Mouse (Mus musculus) mouse trophoblast stem cell (cell line): Measurements from ENCODE around the gene Foxn1.

Source experiments
- in situ Hi-C, 2 experiments: fragments of 300-500 bp; cut with MseI, MboI; formaldehyde crosslinking; loops; 2 replicates in 1 of 2; 3 replicates in 1 of 2; pipeline ENCODE4 v1.15.1; 2025

The Foxn1 gene

DNA sequence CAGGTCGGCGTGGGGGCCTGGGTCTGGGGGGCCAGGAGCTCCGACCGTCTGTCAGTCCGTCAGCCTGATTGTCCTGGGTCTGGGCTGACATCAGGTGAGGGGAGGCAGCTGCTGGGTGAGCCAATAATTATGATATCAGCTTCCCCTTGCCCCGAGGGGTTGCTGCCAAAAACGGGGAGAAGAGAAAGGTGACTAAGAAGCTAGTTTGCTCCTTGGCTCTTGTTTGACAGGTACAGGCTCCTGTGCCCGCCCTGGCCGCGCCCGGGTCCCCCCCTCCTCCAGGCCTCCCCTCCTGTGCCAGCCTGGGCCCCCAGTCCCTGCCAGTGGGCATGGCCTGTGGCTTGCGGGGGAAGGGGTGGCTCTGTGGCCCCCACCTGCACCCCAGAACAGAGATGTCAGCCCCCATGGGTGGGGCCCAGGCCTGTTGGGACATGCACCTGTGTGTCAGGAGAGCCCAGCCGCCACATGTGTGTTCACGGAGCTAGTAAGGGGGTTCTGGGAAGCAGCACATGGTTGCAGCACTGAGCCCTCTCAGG is at the start of gene Foxn1:
Gene Foxn1 (minus strand): TSS at position 51 of the 536 bp plus-strand sequence.
- in situ Hi-C loops: no loop called here

DNA sequence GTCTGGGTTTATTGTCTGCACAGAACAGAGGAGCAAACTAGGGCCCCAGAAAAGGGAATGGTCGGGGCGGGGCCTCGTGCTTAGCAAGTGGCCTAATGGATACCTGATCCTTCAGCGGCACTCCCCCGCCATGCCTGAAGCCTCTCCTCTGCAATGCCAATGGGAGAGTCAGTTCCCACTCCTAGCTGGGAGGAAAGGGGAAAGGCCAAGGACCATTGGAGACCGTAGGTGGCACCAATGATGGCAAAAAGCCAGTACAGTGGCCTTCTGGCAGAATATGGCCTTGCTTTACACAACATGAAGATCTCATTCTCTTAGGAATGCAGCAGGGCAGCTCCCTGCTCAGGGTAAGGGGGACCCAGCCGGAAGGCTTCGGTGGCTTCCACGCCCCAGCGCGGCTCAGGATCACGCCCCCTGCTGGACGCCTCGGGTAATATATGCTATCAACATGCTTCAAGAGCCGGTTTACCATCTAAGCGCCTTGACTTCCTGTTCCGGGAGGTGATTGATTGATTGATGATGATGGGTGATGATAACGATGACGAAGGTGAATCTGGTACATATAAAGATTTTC is 49.5 kb upstream of the Foxn1 start:
- in situ Hi-C loops: no loop called here

DNA sequence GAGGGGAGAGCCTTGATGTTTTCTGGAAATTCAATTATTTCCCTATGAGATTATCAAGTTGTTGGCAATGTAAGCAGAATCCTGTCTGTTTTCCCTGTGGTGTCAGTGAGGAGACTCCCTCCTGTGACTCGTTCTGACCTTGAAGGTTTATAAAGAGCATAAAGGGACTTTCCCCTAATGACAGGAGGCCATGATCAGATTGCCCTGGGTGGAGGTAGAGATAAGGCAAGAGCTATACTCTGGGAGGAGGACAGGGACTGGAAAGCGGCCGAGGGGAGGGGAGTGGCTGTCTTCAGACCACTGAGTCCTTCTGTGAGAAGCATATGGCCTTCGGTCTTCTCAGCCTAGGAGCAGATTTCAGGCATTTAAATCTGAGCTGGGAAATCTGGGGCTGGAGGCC is 47.7 kb upstream of the Foxn1 start:
- in situ Hi-C loops: no loop called here

DNA sequence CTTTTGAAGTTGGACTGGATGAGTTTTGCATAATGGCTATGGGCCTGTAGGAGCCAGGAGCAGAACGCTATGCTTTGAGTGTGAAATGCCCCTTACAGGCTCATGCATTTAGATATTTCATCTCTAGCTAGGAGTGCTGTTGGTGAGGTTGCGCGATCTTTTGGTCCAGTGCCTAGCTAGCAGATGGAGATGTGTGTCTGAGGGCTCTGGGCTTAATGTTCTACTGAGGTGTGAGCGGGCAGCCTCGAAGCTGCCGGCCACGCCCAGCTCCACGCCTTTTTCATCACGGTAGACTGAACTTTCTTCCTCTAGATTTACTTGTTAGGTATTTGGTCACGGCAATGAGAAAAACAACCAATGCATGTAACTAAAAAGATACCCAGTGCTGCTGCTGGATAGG is 44.8 kb upstream of the Foxn1 start:
- in situ Hi-C loops: no loop called here

DNA sequence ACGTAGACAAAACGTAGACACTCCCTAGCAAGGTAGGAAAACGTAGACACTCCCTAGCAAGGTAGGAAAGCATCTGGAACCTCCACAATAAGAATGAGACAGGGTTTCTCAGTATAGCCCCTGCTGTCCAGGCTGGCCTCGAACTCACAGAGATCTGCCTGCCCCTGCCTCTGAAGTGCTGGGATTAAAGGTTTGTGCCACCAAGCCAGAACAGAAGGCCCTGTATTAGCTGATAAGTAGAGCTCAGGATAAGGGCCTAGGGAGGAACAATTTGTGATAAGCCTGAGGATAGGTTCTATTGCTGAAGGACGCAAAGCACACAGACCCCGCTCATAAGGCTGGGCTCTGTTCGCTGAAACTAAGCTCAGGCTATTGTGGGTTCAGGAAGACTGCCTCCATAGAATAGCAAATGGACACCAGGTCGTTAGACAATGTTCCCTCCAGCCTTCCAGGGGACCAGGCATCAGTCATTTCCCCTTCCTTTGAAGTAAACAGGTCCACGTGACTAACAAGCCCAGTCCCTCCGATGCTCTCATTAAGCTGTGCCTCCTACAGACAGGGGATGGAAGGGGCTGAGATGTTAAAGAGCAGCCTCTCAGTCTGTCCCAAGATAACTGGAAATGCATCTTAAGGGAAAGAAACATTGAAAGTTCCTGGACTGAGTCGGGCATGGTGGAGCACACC is 44.0 kb upstream of the Foxn1 start:
- in situ Hi-C loops: no loop called here

DNA sequence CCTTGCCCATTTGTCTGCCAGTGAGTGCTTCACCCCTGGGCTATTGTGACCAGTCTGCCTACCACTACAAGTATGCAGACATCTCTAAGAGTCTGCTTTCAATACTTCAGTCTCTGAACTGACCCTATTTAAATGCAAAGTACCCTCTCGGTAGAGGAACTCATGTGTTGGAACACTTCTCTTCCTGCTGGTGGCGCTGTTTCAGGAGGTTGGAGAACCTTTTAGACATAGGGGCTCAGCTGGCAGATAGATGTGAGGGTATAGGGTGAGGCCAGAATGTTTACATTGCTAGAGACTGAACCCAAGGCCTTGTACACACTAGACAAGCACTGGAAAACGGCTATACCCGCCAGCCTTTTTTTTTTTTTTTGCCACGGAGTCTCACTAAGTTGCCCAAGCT is 42.0 kb upstream of the Foxn1 start:
- in situ Hi-C loops: no loop called here

DNA sequence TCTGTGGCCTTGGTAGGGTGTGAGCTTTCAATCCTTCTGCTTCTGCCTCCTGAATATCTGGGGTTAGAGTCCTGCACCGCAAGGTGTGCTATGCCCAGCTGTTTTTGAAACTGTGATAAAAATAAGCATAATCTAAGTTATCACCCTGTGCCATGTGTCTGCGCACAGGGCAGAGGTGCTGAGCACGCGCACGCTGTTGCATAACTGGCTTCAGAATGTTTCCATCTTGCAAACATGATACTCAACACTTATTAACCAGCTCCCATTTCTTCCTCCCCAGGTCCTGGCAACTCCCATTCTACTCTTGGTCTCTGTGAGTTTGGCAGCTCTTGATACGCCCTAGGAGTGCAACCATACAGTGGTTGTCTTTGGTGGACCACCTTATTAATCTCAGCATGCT is 41.3 kb upstream of the Foxn1 start:
- in situ Hi-C loops: no loop called here

DNA sequence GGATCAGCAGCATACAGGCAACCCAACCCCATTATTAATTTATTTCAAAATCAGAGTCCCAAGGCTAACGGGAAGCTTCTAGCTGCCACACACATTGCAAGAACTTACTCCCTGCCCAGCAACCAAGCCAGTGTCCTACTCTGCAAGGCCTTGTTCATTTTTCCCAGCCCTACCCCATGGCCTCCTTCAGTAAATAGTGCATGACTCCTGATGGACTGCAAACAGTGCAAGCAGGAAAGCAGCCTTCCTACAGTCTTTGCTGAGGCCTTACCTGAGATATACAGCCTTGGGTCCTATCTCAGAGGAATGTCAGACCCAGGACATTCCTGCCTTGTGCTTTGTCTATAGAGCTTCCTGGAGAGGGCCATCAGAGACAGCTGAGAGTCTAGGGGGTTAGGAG is 39.2 kb upstream of the Foxn1 start:
- in situ Hi-C loops: no loop called here

DNA sequence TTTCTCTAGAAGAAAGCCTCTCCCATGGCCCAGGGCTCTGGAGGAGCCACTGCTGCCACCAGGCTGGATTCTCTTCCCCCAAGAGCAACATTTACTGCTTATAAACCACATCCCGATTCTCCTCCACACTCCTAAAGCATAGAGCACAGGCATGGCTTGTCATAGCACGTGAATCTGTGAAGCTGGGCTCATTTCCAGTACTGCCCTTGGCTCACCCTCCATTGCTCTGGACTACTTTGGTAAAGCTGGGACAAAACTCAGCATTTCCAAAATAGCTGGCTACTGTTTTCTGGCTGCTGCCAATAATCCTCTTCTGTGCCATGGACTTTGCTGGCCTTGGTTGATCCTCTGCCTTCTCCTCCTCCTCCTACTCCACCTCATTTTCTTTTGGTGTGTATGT is 38.0 kb upstream of the Foxn1 start:
- in situ Hi-C loops: no loop called here

DNA sequence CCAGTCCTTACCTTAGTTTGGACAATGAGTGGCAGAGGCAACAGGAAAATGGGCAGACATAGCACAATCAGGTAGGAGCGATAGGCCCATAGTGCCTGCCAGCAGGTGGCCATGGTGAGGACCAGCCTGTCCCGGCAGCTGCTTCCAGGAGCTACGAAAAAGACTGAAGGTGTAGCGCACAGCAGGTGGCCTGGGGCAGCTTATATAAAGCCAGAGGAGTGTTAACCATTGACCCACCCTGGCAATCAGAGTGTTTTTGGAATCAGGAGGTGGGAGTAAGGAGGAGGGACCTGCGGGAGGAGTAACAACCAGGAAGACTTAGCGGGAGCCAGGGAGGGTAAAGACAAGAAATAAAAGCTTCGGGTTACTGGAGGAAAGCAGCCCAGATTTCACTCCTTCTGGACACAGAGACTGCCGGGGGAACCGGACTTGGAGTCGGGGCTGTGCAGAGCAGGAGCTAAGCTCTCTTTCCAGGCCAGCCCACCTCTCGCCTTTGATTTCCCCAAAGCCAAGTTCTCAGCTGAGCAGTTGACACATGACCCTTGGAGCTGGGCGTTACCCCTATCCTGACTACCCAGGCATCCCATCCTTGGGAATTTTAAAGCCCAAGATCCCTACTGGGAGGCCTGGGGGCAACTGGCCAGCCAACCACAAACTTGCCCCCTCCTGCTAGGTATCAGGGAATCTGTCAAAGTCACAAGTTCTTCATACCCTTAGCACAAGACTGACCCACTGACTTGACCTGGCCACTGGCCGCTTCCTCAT is 35.9 kb upstream of the Foxn1 start, which contains the start of gene Slc13a2:
Gene Slc13a2 (minus strand): TSS at position 163 of the 765 bp plus-strand sequence.
- in situ Hi-C loops: no loop called here

DNA sequence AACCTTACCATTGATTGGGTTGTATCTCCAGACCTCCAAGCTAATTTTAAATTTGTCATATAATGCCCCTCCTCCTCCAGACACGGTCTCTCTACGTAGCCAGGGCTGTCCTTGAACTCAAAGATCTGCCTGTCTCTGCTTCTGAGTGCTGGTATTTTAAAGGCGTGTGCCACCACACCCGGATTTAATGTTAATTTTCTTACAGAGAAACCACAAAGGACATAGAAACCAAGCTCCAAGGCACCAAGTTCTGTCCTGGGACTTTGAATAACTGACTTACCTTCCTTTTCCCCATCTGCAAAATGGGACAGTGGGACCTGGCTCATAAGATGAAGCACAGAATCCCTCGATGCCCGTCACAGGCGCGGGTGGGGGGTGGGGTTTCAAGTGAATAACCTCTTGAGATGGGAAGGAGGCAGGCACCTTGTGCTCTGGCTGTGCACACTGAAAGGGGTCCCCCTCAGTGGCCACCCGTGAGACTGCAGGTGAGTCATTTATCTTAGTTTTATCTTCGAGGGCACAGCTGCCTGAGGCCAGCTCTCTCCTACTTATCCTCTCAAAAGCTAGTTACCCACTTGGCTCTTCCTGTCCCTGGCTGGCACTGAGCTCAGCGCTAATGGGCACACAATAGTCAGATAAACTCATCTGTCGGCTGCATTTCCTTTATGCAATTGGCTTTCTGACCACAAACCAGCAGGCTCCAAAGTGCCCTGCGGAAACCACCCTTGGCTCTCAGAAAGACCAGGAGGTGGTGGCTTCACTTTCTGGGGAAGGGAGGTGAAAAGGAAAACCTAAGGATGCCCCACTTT is 35.0 kb upstream of the Foxn1 start:
- in situ Hi-C loops: no loop called here

DNA sequence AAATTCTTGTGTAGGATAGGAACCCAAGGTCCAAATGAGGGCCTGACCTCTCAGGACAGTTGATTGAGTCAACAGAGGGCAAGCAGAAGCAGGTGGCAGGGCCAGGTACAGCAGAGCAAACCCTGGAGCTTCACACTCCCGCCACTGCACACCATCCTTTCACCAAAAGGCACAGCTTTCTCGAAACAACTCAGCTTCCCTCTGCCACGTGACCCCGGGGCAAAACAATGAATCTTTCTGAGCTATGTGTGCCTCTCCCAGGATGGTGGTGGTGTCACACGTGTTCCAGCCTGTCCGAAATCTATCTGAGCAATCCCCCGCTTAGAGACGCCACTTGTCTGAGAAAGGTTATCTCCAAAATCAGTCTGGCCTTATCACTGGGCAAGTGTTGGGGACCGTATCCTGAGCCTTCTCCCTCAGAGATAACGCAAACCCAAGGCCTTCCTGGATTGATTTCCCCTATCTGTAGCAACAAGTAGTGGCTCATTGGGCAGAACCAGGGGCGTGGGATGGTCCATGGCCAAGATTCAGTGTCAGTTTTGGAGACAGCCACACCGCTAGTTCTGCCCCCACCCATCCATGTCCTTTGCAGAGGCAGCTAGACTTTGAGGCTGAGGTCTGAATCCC is 34.0 kb upstream of the Foxn1 start:
- in situ Hi-C loops: no loop called here

DNA sequence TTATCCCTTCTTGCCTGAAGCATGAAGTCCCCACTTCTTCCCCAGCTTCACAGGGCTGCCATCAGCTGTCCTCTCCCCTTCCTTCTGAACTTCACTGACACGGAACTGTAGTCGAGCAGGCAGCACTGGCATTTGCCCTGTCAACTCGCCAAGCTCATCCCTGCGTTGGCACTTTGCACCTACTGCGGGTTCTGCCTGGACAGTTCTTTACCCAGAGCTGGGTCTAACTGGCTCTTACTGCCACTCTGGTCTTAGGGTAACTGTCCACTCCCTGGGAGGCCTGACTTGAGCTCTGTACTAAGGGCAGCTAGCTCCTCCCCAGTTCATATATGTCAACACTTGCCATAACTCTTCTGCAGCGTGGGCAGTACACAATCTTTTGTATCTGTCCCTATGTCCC is 30.5 kb upstream of the Foxn1 start:
- in situ Hi-C loops: no loop called here

DNA sequence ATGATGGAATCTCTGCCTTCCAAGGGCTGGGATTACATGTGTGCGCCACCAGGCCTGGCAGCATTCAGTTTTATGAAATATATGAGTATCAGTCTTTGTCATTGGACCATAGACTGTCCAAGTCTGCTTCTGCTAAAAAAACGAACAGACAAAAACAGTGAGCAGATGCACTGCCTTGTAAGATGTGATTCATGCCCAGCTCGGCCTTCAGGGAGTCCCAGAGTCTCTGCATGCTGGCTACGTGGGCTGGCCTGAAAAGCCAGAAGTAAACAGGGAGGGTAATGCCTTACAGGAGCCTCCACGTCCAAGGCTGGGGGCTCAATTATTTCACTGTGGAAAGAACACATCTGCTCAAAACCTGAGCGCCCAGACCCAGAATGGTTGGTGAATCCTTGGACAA is 26.5 kb upstream of the Foxn1 start:
- in situ Hi-C loops: no loop called here

DNA sequence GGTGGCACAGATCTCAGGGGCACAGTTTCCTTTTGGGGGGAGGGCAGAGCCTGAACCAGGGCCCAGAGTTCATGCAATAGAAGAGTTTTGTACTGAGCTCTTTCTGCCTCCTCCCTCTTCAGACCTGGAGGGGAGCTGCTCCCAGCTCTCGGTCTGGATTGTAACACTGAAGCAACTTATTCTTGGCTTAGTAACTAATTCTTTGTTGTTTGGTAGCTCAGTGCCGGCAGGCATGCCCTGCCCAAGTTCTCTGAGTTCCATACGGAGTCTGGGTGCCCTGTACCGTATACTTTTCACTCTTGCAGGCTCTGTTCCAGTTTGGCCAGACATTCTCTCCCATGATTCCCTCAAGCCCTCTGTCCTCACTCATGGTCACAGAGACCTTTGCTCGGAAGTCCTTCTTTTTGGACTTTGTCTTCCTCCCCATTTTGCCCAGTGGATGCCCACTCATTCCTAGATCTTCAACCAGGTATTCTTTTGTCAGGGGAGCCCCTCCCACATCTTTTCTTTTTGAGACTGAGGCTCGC is 26.0 kb upstream of the Foxn1 start:
- in situ Hi-C loops: no loop called here

DNA sequence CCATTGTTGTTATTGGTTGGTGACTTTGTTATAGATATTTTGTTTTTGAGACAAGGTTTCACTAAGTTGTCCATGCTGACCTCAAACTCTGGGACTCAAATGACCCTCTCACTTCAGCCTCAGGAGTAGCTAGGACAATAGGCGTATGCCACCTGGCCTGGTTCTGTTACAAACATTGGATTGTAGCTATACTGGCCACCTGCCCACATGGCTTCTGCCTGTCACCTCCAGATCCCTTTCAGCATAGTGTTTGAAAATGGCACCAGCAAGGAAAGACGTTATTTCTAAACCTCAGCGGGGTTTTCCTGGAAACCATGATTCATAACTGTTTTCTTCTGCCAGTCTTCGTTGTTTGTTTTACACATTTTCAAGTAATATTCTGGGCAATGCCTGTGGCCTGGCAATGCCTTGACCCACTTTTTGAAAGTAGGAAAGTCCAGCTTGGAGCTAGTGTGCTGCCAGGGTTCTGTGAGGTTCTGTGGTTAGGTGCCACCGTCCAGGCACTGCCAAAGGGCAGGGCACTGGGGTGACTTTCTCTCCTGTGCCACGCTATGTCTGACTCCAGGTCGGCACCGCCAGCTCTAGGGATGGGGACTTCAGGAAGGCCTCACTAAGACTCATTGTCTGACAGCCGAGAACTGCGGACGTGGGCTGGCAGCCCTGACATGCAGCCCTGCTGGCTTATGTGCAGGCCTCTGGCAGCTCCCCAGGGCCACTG is 25.4 kb upstream of the Foxn1 start:
- in situ Hi-C loops: no loop called here

DNA sequence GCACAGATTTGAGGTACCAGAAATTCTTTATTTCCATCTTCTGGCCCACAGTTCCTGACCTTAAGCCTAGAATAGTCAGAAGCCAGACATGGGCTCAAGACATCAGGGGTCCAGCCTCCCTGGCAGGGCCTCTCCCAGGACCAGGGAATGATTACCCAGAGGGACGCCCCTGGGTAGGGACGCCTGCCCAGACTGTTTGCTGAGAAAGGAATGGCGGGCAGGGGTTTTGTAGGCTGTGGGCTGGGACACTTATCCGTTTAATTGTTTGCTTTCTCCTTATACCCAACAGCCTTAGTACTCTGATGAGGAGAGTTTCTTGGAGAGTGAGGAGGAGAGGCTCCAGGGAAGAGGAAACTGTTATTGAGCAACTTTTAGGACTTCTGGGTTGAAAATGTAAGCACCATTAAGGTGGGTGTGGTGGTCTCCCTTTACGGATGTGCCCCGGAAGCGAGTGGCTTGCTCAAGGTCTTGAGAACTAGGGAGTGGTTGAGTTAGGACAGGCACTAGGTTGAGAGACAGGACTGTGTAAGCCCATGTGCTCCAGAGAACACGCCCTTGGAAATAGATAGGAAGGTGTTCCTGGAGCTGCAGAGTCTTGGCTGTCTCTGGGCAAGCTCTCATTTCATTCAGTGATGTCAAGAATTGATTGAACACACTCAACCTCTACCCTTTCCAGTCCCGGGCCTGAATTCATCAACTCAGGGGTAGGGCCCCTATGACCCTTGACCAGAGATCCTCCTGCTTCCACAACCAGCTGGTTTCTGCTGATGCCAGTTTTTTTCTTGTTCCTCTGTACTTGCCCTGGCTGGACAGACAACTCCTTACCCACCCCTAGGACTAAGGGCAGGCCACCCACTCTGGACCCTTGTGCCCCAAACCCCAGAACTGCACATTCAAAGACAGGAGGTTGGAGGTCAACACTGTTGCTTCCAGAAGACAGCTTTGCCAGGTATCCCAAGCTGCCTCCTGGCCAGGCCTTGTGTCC is 22.2 kb upstream of the Foxn1 start:
- in situ Hi-C loops: no loop called here

DNA sequence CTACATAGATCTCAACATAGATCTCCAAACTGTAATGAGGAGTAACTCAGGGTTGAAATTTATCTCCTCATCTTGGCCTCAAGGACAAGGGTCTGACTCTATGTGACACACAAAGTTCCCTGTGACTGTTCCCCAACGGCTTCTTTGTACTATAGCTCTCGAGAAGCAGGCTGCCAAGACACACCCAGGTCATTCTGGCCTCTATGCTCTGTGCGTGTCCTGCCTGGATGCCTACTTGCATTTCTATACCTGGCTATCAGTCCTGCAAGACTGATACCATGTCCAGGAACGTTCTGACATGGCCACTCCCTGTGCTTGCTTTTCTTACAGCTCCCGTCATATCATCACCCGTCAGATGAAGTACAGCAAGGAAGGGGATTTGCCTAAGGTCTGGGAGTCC is 15.7 kb upstream of the Foxn1 start:
- in situ Hi-C loops: loop anchor here (5.0 kb wide), 2 partner anchors 40 to 45 kb away; no protein-coding TSS in a partner anchor

DNA sequence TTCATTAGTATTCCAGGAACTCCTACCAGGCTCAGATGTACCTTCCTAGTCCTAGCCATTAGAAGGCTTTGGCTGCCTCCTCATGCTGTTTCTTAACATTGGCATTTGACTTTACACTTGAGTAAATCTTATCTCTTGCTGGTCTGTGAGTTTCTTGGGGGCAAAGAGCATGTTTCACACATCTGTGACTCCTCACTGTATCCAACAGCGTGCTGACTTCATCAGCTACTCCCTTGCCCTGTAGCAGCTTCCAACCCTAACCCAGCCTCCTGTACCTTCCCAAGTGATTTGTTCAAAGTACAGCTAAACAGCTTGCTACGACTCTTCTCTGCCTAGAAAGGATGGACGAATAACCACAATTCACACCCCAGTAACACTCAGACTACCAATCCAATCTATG is 15.1 kb upstream of the Foxn1 start:
- in situ Hi-C loops: loop anchor here (5.0 kb wide), 2 partner anchors 39 to 44 kb away; no protein-coding TSS in a partner anchor
